Mouse (Mus musculus) activated CD4-positive, CD25-positive, alpha-beta regulatory T cell (primary cell): Measurements from ENCODE around the gene Clec12b. TPM values are rescaled to one million over a fixed set of nuclear protein-coding genes. Genes with fewer than 3 reads are reported as not detected.

Experiments
- polyA plus RNA-seq, 2 experiments: library from polyadenylated mRNA; unstranded; fragments of 100-300 nt; shearing (Covaris generic); gene quantifications; one replicate each; pipeline ENCODE4 v1.2.1; 2017

The Clec12b gene
- polyA plus RNA-seq, result not detected

GRCm38 (mm10) chr6:129385774-129386173, at the start of gene Clec12b:
Clec12b (minus strand) TSS chr6:129385874.

GRCm38 (mm10) chr6:129408562-129408961, 22.9 kb upstream of the Clec12b start, which contains the start of gene Clec9a:
Clec9a (plus strand) TSS chr6:129408862.

GRCm38 (mm10) chr6:129396997-129397396, 11.3 kb upstream of the Clec12b start, which contains the start of gene Clec1b:
Clec1b (plus strand) TSS chr6:129397297.

GRCm38 (mm10) chr6:129342391-129342790, 43.3 kb downstream of the Clec12b start, which contains the start of gene Clec12a:
Clec12a (plus strand) TSS chr6:129342691.

GRCm38 (mm10) chr6:129331610-129332009, 54.1 kb downstream of the Clec12b start, which contains the start of gene 4922502D21Rik:
4922502D21Rik (minus strand) TSS chr6:129331796.

Other genes starting within 250 kb of the Clec12b start
- 10 to 100 TPM; 28.7 to 35.9 TPM for gene Clec2d, start 205.3 kb downstream of the Clec12b start, polyA plus RNA-seq
- gene Cd69, start 110.4 kb downstream of the Clec12b start, polyA plus RNA-seq, result 100 to 1,000 TPM; 116 to 179 TPM
- gene 4922502D21Rik, start 54.1 kb downstream of the Clec12b start, polyA plus RNA-seq, result not detected
- gene Clec12a, start 43.2 kb downstream of the Clec12b start, polyA plus RNA-seq, result 1 to 10 TPM in 1 of 2 experiments, under 1 TPM in 1; 0.27 to 1.6 TPM
- under 1 TPM in 1 of 2 experiments, not detected in 1; 0.75 TPM for gene Clec1b, start 11.4 kb upstream of the Clec12b start, polyA plus RNA-seq
- gene Clec9a, start 23.0 kb upstream of the Clec12b start, polyA plus RNA-seq, result not detected
- not detected for gene Clec1a, start 66.1 kb upstream of the Clec12b start, polyA plus RNA-seq
- gene Olr1, start 121.3 kb upstream of the Clec12b start, polyA plus RNA-seq, result under 1 TPM in 1 of 2 experiments, not detected in 1; 0.49 TPM
- not detected for gene Tmem52b, start 126.7 kb upstream of the Clec12b start, polyA plus RNA-seq
- 10 to 100 TPM in 1 of 2 experiments, 1 to 10 TPM in 1; 6.1 to 12.8 TPM for gene Gabarapl1, start 147.3 kb upstream of the Clec12b start, polyA plus RNA-seq
- gene Klre1, start 192.0 kb upstream of the Clec12b start, polyA plus RNA-seq, result not detected
- 1 to 10 TPM; 1.4 to 2.8 TPM for gene Klrd1, start 205.9 kb upstream of the Clec12b start, polyA plus RNA-seq
- gene Klrk1, start 238.0 kb upstream of the Clec12b start, polyA plus RNA-seq, result 1 to 10 TPM in 1 of 2 experiments, under 1 TPM in 1; 0.87 to 2.1 TPM